17 mouse cellular contexts compared by ENCODE assay signal in genomic region chr12:84275288-84275687, GRCm38 (mm10). TPM values are rescaled to one million over a fixed set of nuclear protein-coding genes. Genes with fewer than 3 reads are reported as not detected.
DNase-seq lines count a peak whose midpoint lies in the region; ATAC-seq and TF ChIP-seq lines count a peak whose summit lies in the region.
"Had no signal": no experiment of that assay in that cellular context is flagged by ENCODE, and none has a peak within 500 bp of the region (broad histone marks: within the 10 kb centered on the region; RNA-seq: fewer than 3 reads in every experiment).

No protein-coding gene starts in this region.

- TF ChIP-seq POLR2A in MEL (IDR thresholded peaks at IDR 0.05; ENCODE audit: control insufficient read depth in 1 of 2, insufficient read depth in 1 of 2, low read depth in 1 of 2, low read length in 2 of 2, poor library complexity in 1 of 2) = no peak

- peak; percentile 27 to 72; a peak in 3 of 4 replicates for ATAC-seq in hematopoietic stem cell, adult 5-6 weeks (replicated peaks in 1 of 2; ENCODE audit: insufficient read depth in 1 of 2, low FRiP score in 2 of 2, low TSS enrichment in 1 of 2, low read depth in 1 of 2, poor library complexity in 2 of 2, severe bottlenecking in 2 of 2)
- peak; percentile 99 for ATAC-seq in megakaryocyte progenitor cell, adult 5-6 weeks (replicated peaks; ENCODE audit: poor library complexity)
- ATAC-seq in stomach, postnatal 0 days (ENCODE audit: low FRiP score, low TSS enrichment) = no peak
- ATAC-seq in hindbrain, embryonic 11.5 days (ENCODE audit: low FRiP score) = no peak

- no peaks in the 10 kb centered on the region for H3K9me3 ChIP-seq in MEL (replicated peaks; ENCODE audit: insufficient read depth, low read length)
- H3K9me3 ChIP-seq in stomach, postnatal 0 days (ENCODE audit: control insufficient read depth, low read length) = no peaks in the 10 kb centered on the region
- no peaks in the 10 kb centered on the region for H3K9me3 ChIP-seq in hindbrain, embryonic 11.5 days (ENCODE audit: control insufficient read depth, low read length)
- H3K9me3 ChIP-seq: embryonic facial prominence, embryonic 13.5 days; hindbrain, embryonic 13.5 days had no signal

- no peak for TF ChIP-seq RAD21 in MEL (IDR thresholded peaks at IDR 0.05; ENCODE audit: low read depth, low read length)

- TF ChIP-seq EP300 in MEL (IDR thresholded peaks at IDR 0.05; ENCODE audit: low read depth in 1 of 2, low read length in 2 of 2) = no peak
- TF ChIP-seq EP300 in stomach, postnatal 0 days (optimal IDR thresholded peaks at IDR 0.05) = no peak

- TF ChIP-seq CTCF in MEL (IDR thresholded peaks at IDR 0.05 in 2 of 3, conservative IDR thresholded peaks at IDR 0.05 in 1 of 3; ENCODE audit: control insufficient read depth in 1 of 3, insufficient read depth in 1 of 3, low read depth in 2 of 3, low read length in 3 of 3, poor library complexity in 1 of 3, severe bottlenecking in 1 of 3) = no peak
- TF ChIP-seq CTCF in stomach, postnatal 0 days (IDR thresholded peaks at IDR 0.05; ENCODE audit: low read depth) = no peak

- H3K4me2 ChIP-seq in stomach, postnatal 0 days (replicated peaks; ENCODE audit: low read depth) = no peak overlapping the region
- H3K4me2 ChIP-seq in hindbrain, embryonic 11.5 days (replicated peaks; ENCODE audit: low read depth, low read length) = no peak overlapping the region
- H3K4me2 ChIP-seq: embryonic facial prominence, embryonic 13.5 days; hindbrain, embryonic 13.5 days; limb, embryonic 13.5 days had no signal

- no peaks in the 10 kb centered on the region for H3K36me3 ChIP-seq in MEL (ENCODE audit: control insufficient read depth in 1 of 2, insufficient read depth in 2 of 2, low read length in 2 of 2)
- H3K36me3 ChIP-seq in stomach, postnatal 0 days (ENCODE audit: control insufficient read depth, insufficient read depth, low read length) = no peaks in the 10 kb centered on the region
- no peaks in the 10 kb centered on the region for H3K36me3 ChIP-seq in hindbrain, embryonic 11.5 days (ENCODE audit: control insufficient read depth, insufficient read depth, low read length)
- H3K36me3 ChIP-seq: embryonic facial prominence, embryonic 13.5 days; hindbrain, embryonic 13.5 days; limb, embryonic 13.5 days had no signal

- H3K4me3 ChIP-seq in MEL (ENCODE audit: control insufficient read depth in 1 of 2, insufficient read depth in 1 of 2, low read depth in 2 of 2, low read length in 2 of 2) = no peak overlapping the region
- H3K4me3 ChIP-seq in stomach, postnatal 0 days (ENCODE audit: low read depth, low read length) = no peak overlapping the region
- H3K4me3 ChIP-seq in hindbrain, embryonic 11.5 days (ENCODE audit: low read depth, low read length) = no peak overlapping the region
- H3K4me3 ChIP-seq: embryonic facial prominence, embryonic 13.5 days; gastrocnemius, adult 2 months; hindbrain, embryonic 13.5 days; limb, embryonic 13.5 days had no signal

- H3K9ac ChIP-seq in MEL (ENCODE audit: control insufficient read depth, low read depth, low read length, poor library complexity, severe bottlenecking) = no peak overlapping the region
- no peak overlapping the region for H3K9ac ChIP-seq in stomach, postnatal 0 days (ENCODE audit: low read length)
- no peak overlapping the region for H3K9ac ChIP-seq in hindbrain, embryonic 11.5 days (ENCODE audit: low read depth, low read length)
- H3K9ac ChIP-seq: embryonic facial prominence, embryonic 13.5 days; hindbrain, embryonic 13.5 days; limb, embryonic 13.5 days had no signal

- DNase-seq in heart, adult 11 months = peak; percentile 95
- DNase-seq in heart, postnatal 36 days = no peak
- DNase-seq in MEL (ENCODE audit: low read depth, low spot score) = peak; percentile 34
- no peak for DNase-seq in stomach, postnatal 0 days (ENCODE audit: low spot score)
- no peak for DNase-seq in layer of hippocampus, adult 18-20 months (ENCODE audit: low spot score in 2 of 2)
- no peak for DNase-seq in hindbrain, embryonic 11.5 days (ENCODE audit: low spot score)
- DNase-seq: adrenal gland, postnatal 10 days; cerebellum, adult 11 months; cerebellum, postnatal 36 days; gastrocnemius, adult 2 months; kidney, adult 18-20 months; kidney, postnatal 25 days had no signal

- no peaks in the 10 kb centered on the region for H3K4me1 ChIP-seq in MEL (ENCODE audit: control insufficient read depth in 1 of 2, insufficient read depth in 2 of 2, low read length in 2 of 2)
- no peaks in the 10 kb centered on the region for H3K4me1 ChIP-seq in stomach, postnatal 0 days (replicated peaks; ENCODE audit: control insufficient read depth, insufficient read depth)
- H3K4me1 ChIP-seq in hindbrain, embryonic 11.5 days (replicated peaks; ENCODE audit: control insufficient read depth, insufficient read depth, low read length) = no peaks in the 10 kb centered on the region
- H3K4me1 ChIP-seq: embryonic facial prominence, embryonic 13.5 days; hindbrain, embryonic 13.5 days; limb, embryonic 13.5 days had no signal

- H3K27ac ChIP-seq in MEL (ENCODE audit: control insufficient read depth, low read depth, low read length) = no peak overlapping the region
- no peak overlapping the region for H3K27ac ChIP-seq in stomach, postnatal 0 days (replicated peaks)
- no peak overlapping the region for H3K27ac ChIP-seq in hindbrain, embryonic 11.5 days (ENCODE audit: low read depth, low read length)
- H3K27ac ChIP-seq: embryonic facial prominence, embryonic 13.5 days; gastrocnemius, adult 2 months; hindbrain, embryonic 13.5 days; limb, embryonic 13.5 days had no signal

- H3K79me2 ChIP-seq in MEL (ENCODE audit: control insufficient read depth, insufficient read depth, low read length, poor library complexity) = no peaks in the 10 kb centered on the region

- intact Hi-C loops in heart, postnatal 36 days (cut with DNase I) = no loop called here

- 71% methylated on average over 9 of the region's 9 CpGs for WGBS in stomach, postnatal 0 days
- 93% methylated on average over 9 of the region's 9 CpGs for WGBS in hindbrain, embryonic 11.5 days

- H3K27me3 ChIP-seq in MEL (ENCODE audit: control insufficient read depth in 1 of 2, insufficient read depth in 2 of 2, low read length in 2 of 2) = no peaks in the 10 kb centered on the region
- H3K27me3 ChIP-seq in stomach, postnatal 0 days (ENCODE audit: control insufficient read depth, insufficient read depth, low read length) = no peaks in the 10 kb centered on the region
- H3K27me3 ChIP-seq in hindbrain, embryonic 11.5 days (ENCODE audit: control insufficient read depth, insufficient read depth, low read length) = no peaks in the 10 kb centered on the region
- H3K27me3 ChIP-seq: embryonic facial prominence, embryonic 13.5 days; hindbrain, embryonic 13.5 days; limb, embryonic 13.5 days had no signal

TF ChIP-seq in MEL, 35 proteins besides CTCF, POLR2A, EP300 and RAD21:
- TF ChIP-seq ZKSCAN1 (IDR thresholded peaks at IDR 0.05; ENCODE audit: low read depth, low read length) (no peak), USF1 (IDR thresholded peaks at IDR 0.05; ENCODE audit: low read depth, low read length) (no peak), JUND (IDR thresholded peaks at IDR 0.05; ENCODE audit: low read depth, low read length) (no peak), GABPA (IDR thresholded peaks at IDR 0.05; ENCODE audit: low read depth, low read length) (no peak)

RNA-seq across cellular contexts. Expression of gene Ptgr2, which starts 9.7 kb away (rescaled TPM):
- total RNA-seq in heart, postnatal 36 days (2021) = 100 to 1,000 TPM; 210 to 234 TPM
- total RNA-seq in MEL (2012; rRNA removed) = 32.6 and 33.0 TPM in 2 replicates
- 10 to 100 TPM in 1 of 2 experiments, not detected in 1; 35.9 TPM for polyA plus RNA-seq in MEL (2012; ENCODE audit: insufficient read depth in 1 of 2, insufficient read length in 2 of 2, low read depth in 1 of 2, low replicate concordance in 2 of 2, missing spikeins in 1 of 2)
- total RNA-seq in hematopoietic stem cell, adult 5-6 weeks (2017) = 70.7 and 79.0 TPM in 2 replicates
- 15.6 and 20.5 TPM in 2 replicates for total RNA-seq in megakaryocyte progenitor cell, adult 5-6 weeks (2015)
- 58.3 and 69.6 TPM in 2 replicates for total RNA-seq in megakaryocyte progenitor cell, adult 5-6 weeks (2017)
- 27.4 and 29.1 TPM in 2 replicates for polyA plus RNA-seq in stomach, postnatal 0 days (2015; fragmentation: Nextera tagmentation; extraction: Ambion mirVana)
- 10 to 100 TPM; 38.7 to 41.7 TPM for total RNA-seq in layer of hippocampus, adult 18-20 months (2021)
- polyA plus RNA-seq in hindbrain, embryonic 11.5 days (2014; fragmentation: Nextera tagmentation; extraction: Ambion mirVana) = 16.0 and 17.9 TPM in 2 replicates

RNA-seq across cellular contexts. Expression of gene Zfp410, which starts 41.4 kb away (rescaled TPM):
- 10 to 100 TPM; 23.8 to 25.4 TPM for total RNA-seq in heart, postnatal 36 days (2021)
- 45.5 and 45.7 TPM in 2 replicates for total RNA-seq in MEL (2012; rRNA removed)
- polyA plus RNA-seq in MEL (2012; ENCODE audit: insufficient read depth in 1 of 2, insufficient read length in 2 of 2, low read depth in 1 of 2, low replicate concordance in 2 of 2, missing spikeins in 1 of 2) = 100 to 1,000 TPM; 182 to 189 TPM
- total RNA-seq in hematopoietic stem cell, adult 5-6 weeks (2017) = 37.7 and 65.5 TPM in 2 replicates
- 34.5 and 53.4 TPM in 2 replicates for total RNA-seq in megakaryocyte progenitor cell, adult 5-6 weeks (2015)
- 33.8 and 43.4 TPM in 2 replicates for total RNA-seq in megakaryocyte progenitor cell, adult 5-6 weeks (2017)
- polyA plus RNA-seq in stomach, postnatal 0 days (2015; fragmentation: Nextera tagmentation; extraction: Ambion mirVana) = 32.3 and 32.4 TPM in 2 replicates
- 10 to 100 TPM; 34.2 to 37.1 TPM for total RNA-seq in layer of hippocampus, adult 18-20 months (2021)
- 126 TPM in 2 replicates for polyA plus RNA-seq in hindbrain, embryonic 11.5 days (2014; fragmentation: Nextera tagmentation; extraction: Ambion mirVana)

RNA-seq across cellular contexts. Expression of gene Elmsan1, which starts 56.6 kb away (rescaled TPM):
- total RNA-seq in heart, postnatal 36 days (2021) = 10 to 100 TPM; 15.6 to 15.9 TPM
- 7.7 TPM in 2 replicates for total RNA-seq in MEL (2012; rRNA removed)
- 10 to 100 TPM in 1 of 2 experiments, not detected in 1; 25.3 TPM for polyA plus RNA-seq in MEL (2012; ENCODE audit: insufficient read depth in 1 of 2, insufficient read length in 2 of 2, low read depth in 1 of 2, low replicate concordance in 2 of 2, missing spikeins in 1 of 2)
- 19.9 and 22.3 TPM in 2 replicates for total RNA-seq in hematopoietic stem cell, adult 5-6 weeks (2017)
- total RNA-seq in megakaryocyte progenitor cell, adult 5-6 weeks (2015) = 13.7 and 14.1 TPM in 2 replicates
- 11.5 and 15.2 TPM in 2 replicates for total RNA-seq in megakaryocyte progenitor cell, adult 5-6 weeks (2017)
- 4.0 and 4.1 TPM in 2 replicates for polyA plus RNA-seq in stomach, postnatal 0 days (2015; fragmentation: Nextera tagmentation; extraction: Ambion mirVana)
- total RNA-seq in layer of hippocampus, adult 18-20 months (2021) = 10 to 100 TPM; 26.9 to 31.3 TPM
- polyA plus RNA-seq in hindbrain, embryonic 11.5 days (2014; fragmentation: Nextera tagmentation; extraction: Ambion mirVana) = 4.2 and 6.1 TPM in 2 replicates

Comparison
In these comparisons a context has a peak if more than half of its experiments do, and no peak if none do; other contexts are left out.
1. DNase-seq: peak in heart, adult 11 months (single experiment) and MEL (single experiment); none in heart, postnatal 36 days (0 of 2), stomach, postnatal 0 days (single experiment), layer of hippocampus, adult 18-20 months (0 of 2) and hindbrain, embryonic 11.5 days (single experiment).
2. ATAC-seq: peak in hematopoietic stem cell, adult 5-6 weeks (2 of 2) and megakaryocyte progenitor cell, adult 5-6 weeks (single experiment); none in stomach, postnatal 0 days (single experiment) and hindbrain, embryonic 11.5 days (single experiment).